Mouse (Mus musculus) megakaryocyte, embryonic 14.5 days (primary cell): ENCODE data around the gene Zfp248. TPM values are rescaled to one million over a fixed set of nuclear protein-coding genes. Genes with fewer than 3 reads are reported as not detected.
A peak's percentile ranks its signal among the peaks of the same experiment; 100 is the strongest.

Experiments used
- H3K27me3 ChIP-seq: replicated peaks from 2 replicates; pipeline ENCODE3; 2012; ENCODE audit warnings: inconsistent platforms
- H3K36me3 ChIP-seq: replicated peaks from 2 replicates; pipeline ENCODE3; 2012; ENCODE audit warnings: low read length, inconsistent platforms, mixed read lengths
- H3K4me1 ChIP-seq: 2 replicates; pipeline ENCODE4 v1.6.1; 2012; ENCODE audit warnings: inconsistent platforms
- H3K4me3 ChIP-seq: replicated peaks from 2 replicates; pipeline ENCODE3; 2012; ENCODE audit warnings: moderate library complexity, mild to moderate bottlenecking, inconsistent platforms
- H3K9me3 ChIP-seq: 2 replicates; pipeline ENCODE4 v1.6.1; 2012; ENCODE audit warnings: inconsistent platforms
- FLI1 ChIP-seq: IDR thresholded peaks from 2 replicates; pipeline ENCODE4 v1.6.1; 2012; ENCODE audit warnings: low read length, inconsistent platforms, mixed read lengths
- GATA1 ChIP-seq: IDR thresholded peaks from 3 replicates; pipeline ENCODE4 v1.6.1; 2012; ENCODE audit warnings: mixed read lengths, low read length, inconsistent platforms, borderline replicate concordance
- polyA plus RNA-seq: library from polyadenylated mRNA; stranded (reverse); fragments of >175 nt; gene quantifications from 2 replicates; pipeline ENCODE4 v1.2.3, GENCODE M21; 2012; ENCODE audit warnings: low replicate concordance; ENCODE audit not compliant: insufficient read depth

The Zfp248 gene
- polyA plus RNA-seq: 0.38 TPM in 1 of 2 replicates, not detected in the other

DNA sequence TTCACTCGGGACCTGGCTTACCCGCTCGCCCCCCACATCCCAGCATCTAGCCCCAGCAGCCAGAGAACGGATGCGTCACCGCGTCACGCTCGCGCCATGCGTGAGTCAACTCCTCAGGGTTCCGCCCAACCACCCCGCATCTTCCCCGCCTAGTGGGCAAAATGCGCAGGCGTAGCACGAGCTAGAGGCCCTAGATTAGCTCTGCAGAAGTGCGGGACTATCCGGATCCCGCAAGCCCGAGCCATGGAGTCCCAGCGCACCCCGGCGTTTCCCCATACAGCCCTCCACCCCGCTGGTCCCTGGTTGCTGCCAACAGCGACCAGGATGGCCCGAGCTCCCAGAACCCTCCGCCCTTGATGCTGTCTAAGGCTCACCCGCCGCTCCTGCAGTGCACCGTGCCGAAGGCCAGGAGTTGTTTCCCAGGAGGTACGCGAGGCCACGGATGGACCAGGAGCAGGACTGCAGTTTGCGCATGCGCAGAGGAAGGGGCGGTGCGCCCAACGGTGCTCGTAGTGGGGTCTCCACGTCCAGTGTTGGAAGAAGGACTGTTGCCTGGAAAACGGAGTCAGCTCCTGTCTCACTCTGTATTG is at the start of gene Zfp248:
TSS of gene Zfp248 (minus strand) at position 487 of the 590 bp plus-strand sequence.
- Histone ChIP-seq H3K4me3 (peak within 1 kb of the TSS; percentile 98), H3K9me3 (no peaks in the 10 kb centered on the region), H3K27me3 (peaks cover 6% of the 10 kb centered on the region), H3K4me1 (peaks cover 18% of the 10 kb centered on the region), H3K36me3 (no peaks in the 10 kb centered on the region)
- TF ChIP-seq FLI1 (no peak), GATA1 (no peak)

GRCm38 (mm10) chr6:118499010-118499409 is 43.7 kb upstream of the Zfp248 start:
- Histone ChIP-seq H3K4me3 (no peak overlapping the region), H3K27me3 (no peaks in the 10 kb centered on the region), H3K4me1 (no peaks in the 10 kb centered on the region), H3K36me3 (peaks cover 13% of the 10 kb centered on the region), H3K9me3 (no peaks in the 10 kb centered on the region)
- TF ChIP-seq FLI1 (no peak), GATA1 (no peak)

- Histone ChIP-seq H3K4me1 (peaks cover 13% of the 10 kb centered on the region), H3K27me3 (peaks cover 55% of the 10 kb centered on the region), H3K9me3 (peaks cover 7% of the 10 kb centered on the region), H3K4me3 (no peak overlapping the region), H3K36me3 (no peaks in the 10 kb centered on the region)
- TF ChIP-seq GATA1 (no peak), FLI1 (no peak)
These were observed 26.8 kb upstream of the Zfp248 start for GRCm38 (mm10) chr6:118482125-118482524.

DNA sequence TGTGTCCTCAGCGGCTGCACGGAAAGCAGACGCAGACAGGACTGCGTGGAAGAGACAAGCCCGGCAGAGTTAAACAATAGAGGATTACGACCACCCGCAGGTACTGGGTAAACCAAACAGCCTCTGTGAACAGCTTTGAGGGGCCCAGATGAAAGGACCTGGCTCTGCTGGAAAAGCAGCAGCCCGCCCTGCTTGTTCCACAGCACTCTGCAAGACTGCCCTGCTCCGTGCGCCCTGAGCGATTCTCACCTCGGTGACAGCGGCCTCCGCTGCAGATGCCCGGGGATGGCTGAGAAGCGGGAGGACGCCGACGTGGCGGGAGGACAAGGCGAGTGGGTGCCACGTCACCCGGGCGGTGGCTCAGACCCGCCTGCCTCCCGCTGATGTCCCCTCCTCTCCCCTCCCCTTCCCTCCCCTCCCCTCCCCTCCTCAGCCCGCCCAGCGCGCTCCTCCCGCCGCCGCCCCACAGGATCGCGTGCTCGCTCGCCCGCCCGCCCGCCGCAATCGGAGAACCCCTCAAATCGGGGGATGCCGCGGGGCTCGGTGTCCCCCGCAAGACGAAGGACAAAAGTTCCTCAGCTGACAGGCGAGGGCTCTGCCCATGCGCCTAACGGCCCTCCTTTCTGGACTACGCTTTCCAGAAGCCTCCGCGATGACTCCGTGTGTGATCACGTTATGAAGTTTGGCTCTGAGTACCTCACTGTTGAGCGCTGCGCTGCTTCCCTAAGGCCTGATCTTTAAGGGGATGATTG is 23.8 kb upstream of the Zfp248 start, which contains the start of gene Zfp9:
TSS of gene Zfp9 (minus strand) at position 364 of the 752 bp plus-strand sequence.
- Histone ChIP-seq H3K27me3 (peaks cover 64% of the 10 kb centered on the region), H3K4me1 (peaks cover 13% of the 10 kb centered on the region), H3K36me3 (no peaks in the 10 kb centered on the region), H3K4me3 (peak within 1 kb of the TSS; percentile 91), H3K9me3 (peaks cover 7% of the 10 kb centered on the region)
- no peak for TF ChIP-seq GATA1

DNA sequence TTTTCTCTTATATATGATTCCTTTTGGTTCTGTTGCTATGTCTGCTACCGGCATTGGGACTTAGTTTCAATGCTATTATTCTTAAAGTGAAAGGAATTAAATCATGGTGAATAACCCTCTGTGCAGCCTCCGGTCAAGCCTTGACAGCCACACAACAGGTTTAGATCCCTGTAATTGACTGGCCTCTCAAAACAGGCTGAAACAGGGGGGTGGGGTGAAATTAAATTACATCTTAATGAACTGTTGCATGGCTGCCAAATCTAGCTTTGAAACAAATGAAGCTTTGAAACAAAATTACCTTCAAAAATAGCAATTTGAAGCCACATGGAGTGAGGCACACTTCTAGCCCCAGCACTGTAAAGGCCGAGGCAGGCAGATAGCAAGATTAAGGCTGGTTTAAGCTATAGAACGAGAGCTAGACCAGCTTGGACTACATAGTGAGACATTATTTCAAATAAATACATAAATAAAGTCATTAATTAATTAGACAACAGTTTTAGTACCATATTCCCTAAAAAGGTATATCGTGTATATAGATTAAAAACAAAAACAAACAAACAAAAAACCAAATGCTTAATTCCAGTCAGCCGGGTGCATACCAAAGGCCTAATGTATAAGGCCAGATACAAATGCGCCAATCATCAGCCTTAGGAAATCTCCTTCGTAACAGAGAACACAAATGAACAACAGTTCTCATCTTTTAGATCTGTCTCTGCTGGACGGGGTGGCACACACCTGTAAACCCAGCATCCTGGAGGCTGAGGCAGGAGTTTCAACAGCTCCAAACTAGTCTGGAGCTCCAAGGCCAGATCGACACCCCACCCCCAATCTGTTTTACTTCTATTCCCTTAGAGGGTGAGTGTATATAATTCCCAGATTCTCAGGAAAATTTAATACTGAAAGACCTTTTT is 22.8 kb upstream of the Zfp248 start:
- H3K9me3 ChIP-seq: peaks cover 7% of the 10 kb centered on the region
- peaks cover 13% of the 10 kb centered on the region for H3K4me1 ChIP-seq
- peaks cover 60% of the 10 kb centered on the region for H3K27me3 ChIP-seq
- no peaks in the 10 kb centered on the region for H3K36me3 ChIP-seq
- no peak overlapping the region for H3K4me3 ChIP-seq
- TF ChIP-seq GATA1 (no peak), FLI1 (no peak)

GRCm38 (mm10) chr6:118462069-118462705 is 6.9 kb upstream of the Zfp248 start:
- Histone ChIP-seq H3K9me3 (no peaks in the 10 kb centered on the region), H3K27me3 (peaks cover 12% of the 10 kb centered on the region), H3K4me3 (no peak overlapping the region), H3K36me3 (no peaks in the 10 kb centered on the region), H3K4me1 (no peaks in the 10 kb centered on the region)
- TF ChIP-seq FLI1 (no peak), GATA1 (no peak)

- TF ChIP-seq FLI1 (no peak), GATA1 (no peak)
- peaks cover 18% of the 10 kb centered on the region for H3K4me1 ChIP-seq
These were observed 2.4 kb upstream of the Zfp248 start for GRCm38 (mm10) chr6:118457726-118458125.

DNA sequence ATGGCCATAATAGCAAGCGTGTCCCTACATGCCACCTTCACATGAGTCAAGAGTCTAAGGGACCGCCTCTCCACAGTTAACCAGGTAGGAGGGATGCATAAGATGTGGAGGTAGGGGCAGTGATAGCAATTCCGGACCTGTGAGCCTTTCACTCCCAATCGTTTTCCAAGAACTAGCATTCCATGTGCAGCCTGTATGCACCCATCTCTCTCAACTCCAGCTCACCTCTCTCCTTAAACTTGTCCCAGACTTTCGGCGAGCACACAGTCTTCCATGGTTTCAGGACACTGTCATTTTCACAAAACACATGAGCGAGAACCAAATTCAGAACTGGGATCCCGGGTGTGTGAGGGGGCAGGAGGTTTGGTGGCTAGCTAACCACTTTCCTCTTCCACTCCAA is 876 bp downstream of the Zfp248 start:
- no peaks in the 10 kb centered on the region for H3K36me3 ChIP-seq
- no peak for TF ChIP-seq FLI1
- TF ChIP-seq GATA1: no peak
- peaks cover 18% of the 10 kb centered on the region for H3K4me1 ChIP-seq
- H3K4me3 ChIP-seq: peak overlapping the region; percentile 98
- no peaks in the 10 kb centered on the region for H3K9me3 ChIP-seq
- H3K27me3 ChIP-seq: peaks cover 6% of the 10 kb centered on the region

More at GRCm38 (mm10) chr6:118457726-118458125, 2.4 kb upstream of the Zfp248 start:
- Histone ChIP-seq H3K36me3 (no peaks in the 10 kb centered on the region), H3K9me3 (no peaks in the 10 kb centered on the region), H3K27me3 (peaks cover 8% of the 10 kb centered on the region), H3K4me3 (no peak overlapping the region)

GRCm38 (mm10) chr6:118431502-118431901 is 23.8 kb downstream of the Zfp248 start:
- peaks cover 14% of the 10 kb centered on the region for H3K9me3 ChIP-seq
- H3K4me3 ChIP-seq: no peak overlapping the region
- H3K36me3 ChIP-seq: peaks cover 45% of the 10 kb centered on the region
- H3K4me1 ChIP-seq: peaks cover 8% of the 10 kb centered on the region
- no peak for TF ChIP-seq GATA1
- no peak for TF ChIP-seq FLI1
- H3K27me3 ChIP-seq: no peaks in the 10 kb centered on the region
